Mouse (Mus musculus): ENCODE data around the gene U2af1l4. TPM values are rescaled to one million over a fixed set of nuclear protein-coding genes. Genes with fewer than 3 reads are reported as not detected.

U2af1l4 gene
- 47.6 and 50.1 TPM in 2 replicates for polyA plus RNA-seq (2012; rRNA removed)

DNA sequence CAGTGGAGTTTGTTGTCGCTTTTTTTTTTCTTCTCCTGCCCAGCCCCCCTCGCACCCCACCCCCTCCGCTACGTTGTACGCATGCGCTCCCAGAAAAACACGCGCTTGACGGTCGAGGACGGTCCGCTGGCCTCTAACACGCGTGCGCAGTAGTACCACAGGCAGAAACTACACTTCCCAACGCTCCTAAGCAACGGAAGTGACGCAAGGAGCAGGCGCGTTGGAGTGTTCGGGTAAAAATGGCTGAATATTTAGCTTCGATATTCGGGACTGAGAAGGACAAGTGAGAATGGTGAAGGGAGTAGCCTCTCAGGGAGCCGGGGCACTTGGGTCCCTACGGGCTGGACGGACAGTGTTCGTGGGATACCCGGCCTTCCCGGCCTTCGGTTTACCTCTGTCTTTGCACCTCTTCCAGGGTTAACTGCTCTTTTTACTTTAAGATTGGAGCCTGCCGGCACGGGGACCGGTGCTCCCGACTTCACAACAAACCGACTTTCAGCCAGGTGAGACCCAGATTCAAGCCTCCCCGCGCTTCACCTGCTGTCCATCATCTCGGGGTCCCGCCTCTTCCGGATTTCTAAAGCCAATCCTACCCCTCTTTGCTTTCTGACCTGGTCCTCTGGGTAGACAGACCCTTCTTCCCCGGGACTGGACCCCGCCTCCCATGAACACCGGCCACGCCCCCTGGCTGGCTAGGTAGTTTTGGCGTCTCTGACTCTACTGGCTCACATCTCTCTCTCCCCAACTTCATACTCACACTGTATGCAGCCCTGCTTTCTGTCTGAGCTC is at the start of gene U2af1l4, which contains the start of the genes Gm49396 and Psenen:
U2af1l4 (plus strand) TSS at position 185 of the 789 bp plus-strand sequence.
Gm49396 (plus strand) TSS at position 228 of the 789 bp plus-strand sequence.
Psenen (minus strand) TSS at position 511 of the 789 bp plus-strand sequence.
- under 1% methylated on average over 45 of the region's 45 CpGs for WGBS
- DNase-seq: peak; percentile 90
- TF ChIP-seq CTCF (IDR thresholded peaks at IDR 0.05; ENCODE audit: insufficient read depth, low read length): no peak
- peak; percentile 62; the same call in 1 of the 2 replicates for TF ChIP-seq POLR2A (IDR thresholded peaks at IDR 0.05; ENCODE audit: borderline replicate concordance, extremely low read depth, low read depth, low read length)
- Histone ChIP-seq H3K4me3 (replicated peaks; ENCODE audit: extremely low read depth, low read depth, low read length) (peak within 1 kb of the TSS; percentile 76), H3K4me1 (ENCODE audit: control insufficient read depth, insufficient read depth, low read length) (peaks cover 8% of the 10 kb centered on the region)

DNA sequence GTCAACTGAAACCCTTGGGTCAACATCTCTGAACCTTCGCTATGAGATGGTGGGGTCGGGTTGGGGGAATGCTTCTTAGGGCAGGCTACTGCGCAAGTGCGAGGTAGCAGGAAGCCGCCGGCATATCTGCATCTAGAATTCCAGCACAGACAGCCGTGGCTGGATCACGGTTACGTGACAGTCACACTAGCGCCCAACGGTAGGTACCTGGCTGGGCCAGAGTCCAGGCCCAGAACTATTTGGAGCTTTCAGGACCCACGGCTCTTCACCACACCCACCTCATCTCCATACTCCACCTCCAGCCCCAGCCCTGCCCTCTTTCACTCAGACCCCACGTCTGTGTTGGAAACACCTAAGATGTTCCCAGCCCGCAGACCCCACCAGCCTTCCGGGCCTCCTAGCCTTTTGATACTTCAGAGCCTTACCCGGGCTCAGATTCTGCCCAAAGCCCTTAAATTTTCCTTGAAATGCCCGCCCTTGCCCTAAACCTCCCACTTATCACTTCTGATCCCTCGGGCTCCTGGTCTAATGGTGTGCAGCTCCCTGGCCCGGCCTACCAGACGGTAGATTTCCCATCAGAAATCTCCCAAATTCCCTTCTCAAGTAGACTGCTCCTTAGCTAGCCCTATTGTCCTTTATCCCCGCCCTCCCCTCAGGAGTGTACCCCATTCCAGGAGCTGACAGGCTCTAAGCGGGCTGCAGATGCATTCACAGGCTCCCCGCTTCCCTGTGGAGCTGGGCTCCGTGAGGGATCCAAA is 47.9 kb upstream of the U2af1l4 start:
- Histone ChIP-seq H3K4me1 (ENCODE audit: control insufficient read depth, insufficient read depth, low read length) (no peaks in the 10 kb centered on the region), H3K4me3 (replicated peaks; ENCODE audit: extremely low read depth, low read depth, low read length) (no peak overlapping the region)
- 55% methylated on average over 24 of the region's 24 CpGs for WGBS
- TF ChIP-seq POLR2A (IDR thresholded peaks at IDR 0.05; ENCODE audit: borderline replicate concordance, extremely low read depth, low read depth, low read length) (no peak), CTCF (IDR thresholded peaks at IDR 0.05; ENCODE audit: insufficient read depth, low read length) (no peak)
- DNase-seq: no peak

DNA sequence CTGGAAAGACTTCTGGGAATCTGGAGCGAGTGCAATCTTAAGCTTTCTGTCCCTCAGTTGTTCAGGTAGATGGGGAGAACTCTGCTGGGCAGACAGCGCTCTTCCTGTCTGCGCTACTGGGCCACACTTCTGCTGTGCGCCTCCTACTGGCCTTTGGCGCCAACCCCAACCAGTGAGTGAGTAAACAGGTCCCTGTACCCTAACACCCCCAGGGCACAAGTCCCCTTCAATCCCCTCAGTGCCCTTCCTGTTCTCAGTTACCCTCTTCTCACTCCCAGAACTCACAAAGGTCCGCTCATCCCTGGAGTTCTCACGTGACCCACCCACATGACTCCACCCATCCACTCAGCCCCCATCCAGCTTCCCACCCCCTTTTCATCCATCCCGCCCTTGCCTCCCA is 44.8 kb upstream of the U2af1l4 start:
- no peak overlapping the region for H3K4me3 ChIP-seq (replicated peaks; ENCODE audit: extremely low read depth, low read depth, low read length)
- TF ChIP-seq POLR2A (IDR thresholded peaks at IDR 0.05; ENCODE audit: borderline replicate concordance, extremely low read depth, low read depth, low read length) (no peak), CTCF (IDR thresholded peaks at IDR 0.05; ENCODE audit: insufficient read depth, low read length) (no peak)
- H3K4me1 ChIP-seq (ENCODE audit: control insufficient read depth, insufficient read depth, low read length): no peaks in the 10 kb centered on the region
- DNase-seq: no peak
- WGBS: 37% methylated on average over 8 of the region's 8 CpGs

DNA sequence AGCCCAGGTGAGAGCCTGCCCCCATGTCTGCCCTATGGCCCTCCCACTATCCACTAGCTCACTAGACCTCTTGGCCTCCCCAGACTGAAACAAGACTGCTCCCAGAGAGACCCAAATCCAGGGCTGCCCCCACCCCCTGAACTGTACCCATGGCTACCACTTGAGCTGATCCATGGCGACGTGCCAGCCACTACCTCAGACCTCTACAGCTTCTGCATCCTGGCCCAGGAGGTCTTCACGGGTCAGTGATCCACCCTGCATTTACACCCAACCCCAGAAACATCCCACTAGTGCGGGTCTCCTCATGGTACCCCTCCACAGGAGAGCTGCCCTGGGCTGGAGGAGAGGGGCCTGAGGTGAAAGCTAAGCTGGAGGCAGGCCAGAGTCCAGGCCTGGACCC is 42.7 kb upstream of the U2af1l4 start:
- TF ChIP-seq CTCF (IDR thresholded peaks at IDR 0.05; ENCODE audit: insufficient read depth, low read length): no peak
- H3K4me1 ChIP-seq (ENCODE audit: control insufficient read depth, insufficient read depth, low read length): no peaks in the 10 kb centered on the region
- 73% methylated on average over 4 of the region's 4 CpGs for WGBS
- no peak for DNase-seq
- H3K4me3 ChIP-seq (replicated peaks; ENCODE audit: extremely low read depth, low read depth, low read length): no peak overlapping the region

DNA sequence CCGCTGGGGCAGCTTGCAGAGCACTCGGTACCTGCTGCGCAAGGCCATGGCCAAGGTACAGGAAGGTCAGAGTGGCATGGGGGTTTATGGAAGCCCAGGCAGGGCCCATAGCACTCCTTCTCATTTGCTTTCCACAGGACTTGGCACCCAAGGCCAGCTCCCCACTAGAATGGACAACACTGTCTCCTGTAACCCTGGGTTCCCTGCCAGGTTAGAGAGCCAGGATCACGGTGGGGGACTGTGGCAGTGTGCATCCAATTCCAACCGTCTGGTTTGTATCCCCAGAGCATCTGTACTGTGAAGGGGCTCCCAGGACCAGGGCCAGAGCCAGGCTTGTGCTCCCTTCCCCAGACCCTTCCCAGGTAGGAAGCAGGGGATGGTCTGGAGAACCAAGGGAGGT is 42.2 kb upstream of the U2af1l4 start:
- WGBS: 68% methylated on average over 5 of the region's 5 CpGs
- no peak for TF ChIP-seq CTCF (IDR thresholded peaks at IDR 0.05; ENCODE audit: insufficient read depth, low read length)
- no peak for TF ChIP-seq POLR2A (IDR thresholded peaks at IDR 0.05; ENCODE audit: borderline replicate concordance, extremely low read depth, low read depth, low read length)
- Histone ChIP-seq H3K4me3 (replicated peaks; ENCODE audit: extremely low read depth, low read depth, low read length) (no peak overlapping the region), H3K4me1 (ENCODE audit: control insufficient read depth, insufficient read depth, low read length) (no peaks in the 10 kb centered on the region; the same call in 1 of the 2 replicates)
- no peak for DNase-seq

DNA sequence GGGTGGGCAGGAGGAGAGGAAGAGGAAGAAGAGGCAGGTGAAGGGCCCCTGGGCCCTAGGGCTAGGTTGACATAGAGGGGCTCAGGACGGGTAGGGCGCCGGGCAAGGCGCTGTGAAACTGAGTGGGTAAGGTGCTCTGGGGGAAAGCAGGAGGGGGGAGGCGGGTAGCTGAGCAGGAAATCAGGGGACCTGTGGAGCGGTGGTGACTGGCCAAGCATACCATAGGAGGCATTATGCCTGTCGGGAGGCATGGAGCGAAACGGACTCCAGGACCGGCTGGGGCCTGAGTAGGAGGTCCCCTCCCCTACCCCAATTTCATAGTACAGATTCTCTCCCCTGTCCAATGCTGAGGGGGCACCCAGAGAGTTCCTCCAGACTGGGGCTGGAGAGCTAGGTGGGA is 40.2 kb upstream of the U2af1l4 start:
- 92% methylated on average over 10 of the region's 10 CpGs for WGBS
- no peak for TF ChIP-seq POLR2A (IDR thresholded peaks at IDR 0.05; ENCODE audit: borderline replicate concordance, extremely low read depth, low read depth, low read length)
- Histone ChIP-seq H3K4me1 (ENCODE audit: control insufficient read depth, insufficient read depth, low read length) (peaks cover 3% of the 10 kb centered on the region; the same call in 1 of the 2 replicates), H3K4me3 (replicated peaks; ENCODE audit: extremely low read depth, low read depth, low read length) (no peak overlapping the region)
- no peak for DNase-seq

DNA sequence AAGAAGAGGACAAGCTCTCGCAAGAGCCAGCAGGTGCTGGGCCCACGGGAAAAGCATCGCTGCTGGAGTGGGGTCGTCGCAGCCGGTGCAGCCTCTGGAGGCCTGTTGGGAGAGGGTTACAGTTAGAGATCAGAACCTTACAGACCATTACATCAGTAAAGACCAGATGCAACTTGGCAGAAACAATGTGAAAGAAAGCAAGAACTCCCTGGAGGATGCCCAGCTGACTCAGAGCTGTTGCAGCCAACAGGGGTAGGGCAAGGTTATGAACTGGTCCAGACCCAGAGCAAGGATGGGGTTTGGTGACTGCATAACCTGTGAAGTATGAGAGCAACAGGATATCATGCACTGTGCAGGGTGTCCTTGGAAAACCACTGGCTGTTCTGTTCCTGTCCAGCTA is 38.6 kb upstream of the U2af1l4 start:
- DNase-seq: no peak
- no peak for TF ChIP-seq POLR2A (IDR thresholded peaks at IDR 0.05; ENCODE audit: borderline replicate concordance, extremely low read depth, low read depth, low read length)
- no peak for TF ChIP-seq CTCF (IDR thresholded peaks at IDR 0.05; ENCODE audit: insufficient read depth, low read length)
- peaks cover 3% of the 10 kb centered on the region; the same call in 1 of the 2 replicates for H3K4me1 ChIP-seq (ENCODE audit: control insufficient read depth, insufficient read depth, low read length)
- 75% methylated on average over 6 of the region's 6 CpGs for WGBS
- H3K4me3 ChIP-seq (replicated peaks; ENCODE audit: extremely low read depth, low read depth, low read length): no peak overlapping the region

DNA sequence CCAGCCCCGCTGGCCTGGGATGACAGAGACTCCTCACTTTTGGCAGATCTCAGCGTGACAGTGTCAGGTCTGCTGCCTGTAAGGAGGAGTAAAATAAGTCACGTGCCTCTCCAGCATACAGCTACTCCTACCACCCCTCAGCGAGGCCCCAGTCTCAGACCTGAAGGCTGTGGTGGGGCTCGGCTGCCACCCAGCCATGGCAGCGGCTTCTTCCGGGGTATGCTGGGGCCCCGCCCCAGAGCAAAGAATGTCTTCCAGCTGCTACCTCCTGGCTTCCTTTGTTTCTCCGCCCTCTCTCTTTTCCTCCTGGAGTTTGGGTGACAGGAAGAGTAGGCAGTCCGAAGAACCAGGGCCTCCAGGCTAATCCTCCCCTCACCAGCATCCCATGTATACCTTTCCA is 37.1 kb upstream of the U2af1l4 start:
- Histone ChIP-seq H3K4me1 (ENCODE audit: control insufficient read depth, insufficient read depth, low read length) (peaks cover 3% of the 10 kb centered on the region; the same call in 1 of the 2 replicates), H3K4me3 (replicated peaks; ENCODE audit: extremely low read depth, low read depth, low read length) (peak overlapping the region; percentile 41)
- peak; percentile 37 for DNase-seq
- TF ChIP-seq CTCF (IDR thresholded peaks at IDR 0.05; ENCODE audit: insufficient read depth, low read length) (no peak), POLR2A (IDR thresholded peaks at IDR 0.05; ENCODE audit: borderline replicate concordance, extremely low read depth, low read depth, low read length) (0 out of 2 replicates have a peak, but pooled peaks have one; percentile 3)
- 31% methylated on average over 10 of the region's 10 CpGs for WGBS

DNA sequence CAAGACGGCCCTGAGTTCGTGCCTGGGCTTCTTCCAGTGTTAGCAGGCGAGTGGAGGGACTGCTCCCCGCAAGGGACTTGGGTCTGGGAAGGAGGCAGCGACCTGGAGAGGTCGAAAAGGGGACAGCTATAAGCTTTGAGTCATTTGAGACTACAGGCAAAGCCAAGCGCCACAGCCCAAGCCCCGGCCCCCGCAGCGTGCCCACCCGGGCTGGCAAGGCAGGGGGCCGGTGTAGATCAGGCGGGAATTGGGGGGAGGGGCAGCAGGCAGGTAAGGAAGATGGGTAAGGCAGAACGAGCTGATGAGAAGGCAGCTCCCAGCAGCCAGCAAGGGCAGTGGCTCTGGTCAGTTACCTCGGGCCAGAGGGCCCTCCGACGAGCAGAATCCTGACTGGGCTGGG is 36.7 kb upstream of the U2af1l4 start:
- peaks cover 3% of the 10 kb centered on the region; the same call in 1 of the 2 replicates for H3K4me1 ChIP-seq (ENCODE audit: control insufficient read depth, insufficient read depth, low read length)
- TF ChIP-seq POLR2A (IDR thresholded peaks at IDR 0.05; ENCODE audit: borderline replicate concordance, extremely low read depth, low read depth, low read length) (no peak), CTCF (IDR thresholded peaks at IDR 0.05; ENCODE audit: insufficient read depth, low read length) (no peak)
- WGBS: 47% methylated on average over 17 of the region's 17 CpGs
- peak overlapping the region; percentile 22 for H3K4me3 ChIP-seq (replicated peaks; ENCODE audit: extremely low read depth, low read depth, low read length)
- DNase-seq: no peak
